Mouse (Mus musculus) layer of hippocampus, adult 11-12 months (tissue): ENCODE data around the gene Acer1.

Source experiments
- DNase-seq: peaks from one replicate; pipeline ENCODE4 v3.0.0; 2022; ENCODE audit warnings: low spot score

Gene Acer1

GRCm38 (mm10) chr17:56988921-56989430 is 7.0 kb upstream of the Acer1 start:
- no peak for DNase-seq

- DNase-seq: no peak
Observed at GRCm38 (mm10) chr17:56988441-56988840, 6.5 kb upstream of the Acer1 start.

- no peak for DNase-seq
Observed at GRCm38 (mm10) chr17:56986105-56986805, 4.3 kb upstream of the Acer1 start.

- DNase-seq: no peak
Observed at GRCm38 (mm10) chr17:56985656-56986055, 3.7 kb upstream of the Acer1 start.

- DNase-seq: no peak
Observed at GRCm38 (mm10) chr17:56984886-56985285, 3.0 kb upstream of the Acer1 start.

GRCm38 (mm10) chr17:56981049-56981448 is 877 bp downstream of the Acer1 start:
- DNase-seq: no peak

GRCm38 (mm10) chr17:56979524-56979923 is 2.4 kb downstream of the Acer1 start:
- DNase-seq: no peak

- no peak for DNase-seq
Observed at GRCm38 (mm10) chr17:56976531-56977390, 5.2 kb downstream of the Acer1 start.

GRCm38 (mm10) chr17:56975391-56975790 is 6.5 kb downstream of the Acer1 start:
- DNase-seq: no peak

GRCm38 (mm10) chr17:56974708-56975240 is 7.2 kb downstream of the Acer1 start:
- no peak for DNase-seq

- no peak for DNase-seq
Observed at GRCm38 (mm10) chr17:56973956-56974707, 7.8 kb downstream of the Acer1 start.

- no peak for DNase-seq
Observed at GRCm38 (mm10) chr17:56970081-56970480, 11.8 kb downstream of the Acer1 start.

- DNase-seq: no peak
Observed at GRCm38 (mm10) chr17:56969321-56969720, 12.6 kb downstream of the Acer1 start.

GRCm38 (mm10) chr17:56963646-56964045 is 18.3 kb downstream of the Acer1 start:
- no peak for DNase-seq

- DNase-seq: no peak
Observed at GRCm38 (mm10) chr17:56962642-56963405, 19.1 kb downstream of the Acer1 start.

GRCm38 (mm10) chr17:56961880-56962279 is 20.0 kb downstream of the Acer1 start:
- no peak for DNase-seq

- DNase-seq: no peak
Observed at GRCm38 (mm10) chr17:56958667-56959066, 23.3 kb downstream of the Acer1 start.

GRCm38 (mm10) chr17:56957763-56958429 is 24.0 kb downstream of the Acer1 start:
- DNase-seq: no peak

- DNase-seq: no peak
Observed at GRCm38 (mm10) chr17:56954871-56955270, 27.1 kb downstream of the Acer1 start.

- DNase-seq: no peak
Observed at GRCm38 (mm10) chr17:56952639-56953038, 29.3 kb downstream of the Acer1 start.

GRCm38 (mm10) chr17:56950915-56951314 is 31.0 kb downstream of the Acer1 start:
- DNase-seq: peak; percentile 56
